Mouse (Mus musculus) embryonic facial prominence, embryonic 15.5 days (tissue): Measurements from ENCODE around the gene Rack1. TPM values are rescaled to one million over a fixed set of nuclear protein-coding genes. Genes with fewer than 3 reads are reported as not detected.
"Not testable (repeated sequence)": the region's sequence is repeated elsewhere in the genome, so short reads cannot be mapped to it uniquely, and the experiment has no call there.

Experiments used
- ATAC-seq: fragments of 200-750 bp; cut with Nextera tagmentation; 2 replicates; pipeline ENCODE4 v1.8.0; 2017; ENCODE audit warnings: low read depth, moderate TSS enrichment; ENCODE audit not compliant: insufficient number of reproducible peaks, low FRiP score, low TSS enrichment
- H3K27ac ChIP-seq: fragments of 300-500 bp; sonication (generic); replicated peaks from 2 replicates; pipeline ENCODE4 v1.5.1; 2015; ENCODE audit warnings: mild to moderate bottlenecking, inconsistent platforms
- H3K27me3 ChIP-seq: fragments of 300-500 bp; sonication (generic); 2 replicates; pipeline ENCODE4 v1.6.1; 2015; ENCODE audit warnings: inconsistent platforms
- H3K36me3 ChIP-seq: fragments of 300-500 bp; sonication (generic); 2 replicates; pipeline ENCODE4 v1.6.1; 2015; ENCODE audit warnings: mild to moderate bottlenecking, inconsistent platforms
- H3K4me1 ChIP-seq: fragments of 300-500 bp; sonication (generic); 2 replicates; pipeline ENCODE4 v1.6.1; 2015; ENCODE audit warnings: inconsistent platforms
- H3K4me2 ChIP-seq: fragments of 300-500 bp; sonication (generic); replicated peaks from 2 replicates; pipeline ENCODE4 v1.6.1; 2015; ENCODE audit warnings: mild to moderate bottlenecking, inconsistent platforms
- H3K4me3 ChIP-seq: fragments of 300-500 bp; sonication (generic); replicated peaks from 2 replicates; pipeline ENCODE4 v1.5.1; 2015; ENCODE audit warnings: mild to moderate bottlenecking, inconsistent platforms
- H3K9ac ChIP-seq: fragments of 300-500 bp; sonication (generic); 2 replicates; pipeline ENCODE4 v1.6.1; 2015; ENCODE audit warnings: inconsistent platforms
- H3K9me3 ChIP-seq: fragments of 300-500 bp; sonication (generic); replicated peaks from 2 replicates; pipeline ENCODE4 v1.6.1; 2016; ENCODE audit warnings: inconsistent platforms
- WGBS: fragments of 180-500 bp; shearing (Covaris S2); methylation state at CpG from one replicate; pipeline ENCODE4 v1.1.7; 2015; 5-methylcytosine and 5-hydroxymethylcytosine counted together
- polyA plus RNA-seq: library from polyadenylated mRNA; unstranded; fragments of >200 nt; fragmentation: Nextera tagmentation; extraction: Ambion mirVana; gene quantifications from 2 replicates; pipeline ENCODE4 v1.2.1, GENCODE M21; 2015

Gene Rack1
- polyA plus RNA-seq, 1 experiment from 2014 or later, result 718 TPM

DNA sequence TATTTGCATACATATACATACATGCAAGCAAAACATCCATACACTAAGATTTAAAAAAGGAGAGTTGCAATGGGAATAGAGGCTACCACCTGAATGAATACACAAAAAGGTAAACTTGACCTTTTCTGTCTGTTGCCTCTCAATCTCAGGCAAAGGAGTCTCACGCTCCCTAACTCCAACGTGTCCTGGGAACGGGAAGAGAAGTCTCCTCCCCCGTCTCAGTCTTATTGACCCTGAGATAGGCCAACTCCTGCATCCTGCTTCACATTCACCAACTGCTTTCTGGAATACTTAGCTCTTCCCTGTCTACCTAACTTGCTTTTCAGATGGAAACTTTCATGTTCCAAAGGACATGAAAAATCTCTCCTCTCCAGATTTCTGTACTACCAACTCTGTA lies 9.3 kb downstream of the Rack1 start:
- WGBS, result 68% methylated on average over 4 of the region's 4 CpGs
- no peak for ATAC-seq
- H3K9ac ChIP-seq, result no peak overlapping the region
- H3K9me3 ChIP-seq, result no peaks in the 10 kb centered on the region
- no peaks in the 10 kb centered on the region for H3K27me3 ChIP-seq
- no peak overlapping the region for H3K4me2 ChIP-seq
- 0 out of 2 replicates have a peak overlapping the region, but pooled peaks have one; percentile 14 for H3K27ac ChIP-seq
- H3K36me3 ChIP-seq, result peaks cover 93% of the 10 kb centered on the region
- no peak overlapping the region for H3K4me3 ChIP-seq
- peaks cover 7% of the 10 kb centered on the region; the same call in 1 of the 2 replicates for H3K4me1 ChIP-seq

GRCm38 (mm10) chr11:48810142-48810541 lies 10.0 kb downstream of the Rack1 start:
- ATAC-seq, result no peak
- H3K36me3 ChIP-seq, result peaks cover 92% of the 10 kb centered on the region
- no peak overlapping the region for H3K4me2 ChIP-seq
- no peaks in the 10 kb centered on the region for H3K27me3 ChIP-seq
- H3K9me3 ChIP-seq, result no peaks in the 10 kb centered on the region
- peaks cover 14% of the 10 kb centered on the region for H3K4me1 ChIP-seq
- H3K27ac ChIP-seq, result no peak overlapping the region
- 80% methylated on average over 2 of the region's 2 CpGs for WGBS
- no peak overlapping the region for H3K9ac ChIP-seq
- no peak overlapping the region for H3K4me3 ChIP-seq

- no peaks in the 10 kb centered on the region for H3K27me3 ChIP-seq
- H3K9ac ChIP-seq, result no peak overlapping the region
- no peak overlapping the region for H3K4me3 ChIP-seq
- H3K9me3 ChIP-seq, result no peaks in the 10 kb centered on the region
- H3K27ac ChIP-seq, result no peak overlapping the region
- peaks cover 26% of the 10 kb centered on the region for H3K4me1 ChIP-seq
- H3K36me3 ChIP-seq, result peaks cover 62% of the 10 kb centered on the region
- H3K4me2 ChIP-seq, result no peak overlapping the region
- no peak for ATAC-seq
Measured at GRCm38 (mm10) chr11:48813782-48814181, 13.7 kb downstream of the Rack1 start.

DNA sequence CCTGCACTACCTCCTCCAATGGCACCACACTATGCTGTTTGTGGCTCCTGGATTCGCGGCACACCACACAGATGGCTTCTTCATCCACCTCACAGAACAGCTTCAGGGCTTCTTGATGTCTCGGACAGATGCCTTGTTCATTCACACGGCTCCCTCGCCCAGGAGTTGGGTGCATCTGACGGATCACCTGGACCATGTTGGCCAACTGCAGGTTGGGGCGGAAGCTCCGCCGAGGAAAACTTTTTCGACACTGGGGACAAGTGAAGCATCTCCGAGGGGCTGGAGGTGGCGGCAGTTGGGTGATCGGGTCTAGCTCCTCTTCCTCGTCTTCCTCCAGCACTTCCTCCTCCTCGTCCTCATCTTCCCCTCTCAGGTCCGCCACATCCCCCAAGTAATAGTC lies 15.7 kb downstream of the Rack1 start:
- WGBS, result 71% methylated on average over 16 of the region's 16 CpGs
- H3K27me3 ChIP-seq, result no peaks in the 10 kb centered on the region
- ATAC-seq, result no peak
- H3K9ac ChIP-seq, result peak overlapping the region; percentile 71
- peak overlapping the region; percentile 77 for H3K4me2 ChIP-seq
- no peaks in the 10 kb centered on the region for H3K9me3 ChIP-seq
- H3K4me1 ChIP-seq, result peaks cover 23% of the 10 kb centered on the region
- H3K27ac ChIP-seq, result 0 out of 2 replicates have a peak overlapping the region, but pooled peaks have one; percentile 11
- H3K36me3 ChIP-seq, result peaks cover 41% of the 10 kb centered on the region
- peak overlapping the region; percentile 87 for H3K4me3 ChIP-seq

GRCm38 (mm10) chr11:48816281-48816781 lies 16.2 kb downstream of the Rack1 start:
- Histone ChIP-seq H3K9me3 (no peaks in the 10 kb centered on the region), H3K27ac (peak overlapping the region; percentile 99), H3K36me3 (peaks cover 37% of the 10 kb centered on the region), H3K4me2 (peak overlapping the region; percentile 77), H3K27me3 (no peaks in the 10 kb centered on the region), H3K9ac (peak overlapping the region; percentile 71), H3K4me1 (peaks cover 23% of the 10 kb centered on the region), H3K4me3 (peak overlapping the region; percentile 87)
- ATAC-seq, result peak; percentile 6; the same call in 1 of the 2 replicates
- 3% methylated on average over 21 of the region's 23 CpGs for WGBS

DNA sequence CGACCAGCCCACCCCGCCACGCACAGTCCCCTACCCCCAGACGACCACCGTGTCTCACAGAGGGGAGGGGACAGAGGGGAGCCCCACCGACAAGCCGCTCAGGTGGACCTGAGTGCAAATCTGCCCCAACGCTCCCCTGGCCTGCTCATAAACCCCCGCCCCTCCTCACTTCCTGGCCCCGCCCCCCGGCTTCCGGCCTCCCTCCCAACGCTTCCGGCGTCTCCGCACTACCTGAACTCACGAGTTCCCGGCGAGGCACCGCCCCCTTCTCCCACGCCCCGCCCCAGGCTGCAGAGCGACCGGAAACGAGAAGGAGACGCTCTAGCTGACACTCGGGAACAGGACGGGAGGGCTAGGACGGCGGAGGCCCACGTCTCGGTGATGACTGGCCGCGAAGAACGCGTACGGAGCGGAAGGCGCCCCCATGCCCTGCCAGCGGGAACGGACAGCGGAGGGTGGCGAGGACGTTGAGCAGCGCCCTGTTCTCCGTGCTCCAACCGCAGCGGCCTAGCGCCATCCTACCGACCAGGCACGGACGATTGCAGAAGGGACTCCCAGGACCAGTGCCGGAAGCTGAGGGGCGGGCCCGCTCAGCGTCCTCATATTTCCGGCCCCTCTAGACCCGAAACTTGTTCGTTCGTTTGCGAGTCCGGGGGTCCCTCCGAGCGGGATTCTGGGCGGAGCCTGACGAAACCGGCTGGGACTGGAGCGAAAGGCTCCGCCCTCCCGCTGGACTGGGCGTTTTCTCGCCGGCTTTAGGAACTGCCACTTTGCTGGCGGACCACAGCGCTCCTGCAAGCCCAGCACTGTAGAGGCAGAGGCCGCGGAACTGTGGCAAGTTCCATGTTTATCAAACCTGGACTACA lies 16.9 kb downstream of the Rack1 start, which contains the start of gene Trim41:
Gene Trim41, minus strand, starts transcription at position 554 of the 866 bp plus-strand sequence.
- WGBS, result under 1% methylated on average over 73 of the region's 77 CpGs
- Histone ChIP-seq H3K4me3 (peak within 1 kb of the TSS; percentile 87), H3K27ac (peak within 1 kb of the TSS; percentile 99), H3K27me3 (no peaks in the 10 kb centered on the region), H3K36me3 (peaks cover 30% of the 10 kb centered on the region), H3K4me1 (peaks cover 23% of the 10 kb centered on the region), H3K4me2 (peak within 1 kb of the TSS; percentile 77), H3K9ac (peak within 1 kb of the TSS; percentile 90), H3K9me3 (no peaks in the 10 kb centered on the region)
- ATAC-seq, result peak; percentile 97

DNA sequence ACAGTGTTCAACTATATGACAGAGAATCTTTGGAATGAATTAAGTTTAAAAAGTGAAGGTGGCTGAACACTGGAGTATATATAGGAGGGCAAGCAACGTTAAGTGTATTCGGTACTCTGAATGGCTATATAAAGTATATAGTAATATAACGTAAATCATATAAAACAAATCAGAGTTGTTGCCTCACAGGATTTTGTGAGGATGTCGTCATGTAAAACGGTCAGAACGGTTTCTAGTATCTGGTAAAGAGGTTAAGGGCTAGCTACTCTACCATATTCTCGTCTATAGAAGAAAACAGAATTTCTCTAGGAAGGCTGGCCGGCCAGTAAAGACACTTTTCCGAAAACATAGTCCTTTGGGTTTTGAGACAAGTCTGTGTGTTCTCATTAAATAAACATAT lies 17.7 kb downstream of the Rack1 start:
- Histone ChIP-seq H3K9ac (peak overlapping the region; percentile 58), H3K27me3 (no peaks in the 10 kb centered on the region), H3K4me1 (peaks cover 23% of the 10 kb centered on the region), H3K4me2 (peak overlapping the region; percentile 77), H3K36me3 (peaks cover 24% of the 10 kb centered on the region), H3K4me3 (peak overlapping the region; percentile 87), H3K9me3 (no peaks in the 10 kb centered on the region), H3K27ac (peak overlapping the region; percentile 99)
- no peak for ATAC-seq
- WGBS, result 5% methylated on average over 9 of the region's 9 CpGs

DNA sequence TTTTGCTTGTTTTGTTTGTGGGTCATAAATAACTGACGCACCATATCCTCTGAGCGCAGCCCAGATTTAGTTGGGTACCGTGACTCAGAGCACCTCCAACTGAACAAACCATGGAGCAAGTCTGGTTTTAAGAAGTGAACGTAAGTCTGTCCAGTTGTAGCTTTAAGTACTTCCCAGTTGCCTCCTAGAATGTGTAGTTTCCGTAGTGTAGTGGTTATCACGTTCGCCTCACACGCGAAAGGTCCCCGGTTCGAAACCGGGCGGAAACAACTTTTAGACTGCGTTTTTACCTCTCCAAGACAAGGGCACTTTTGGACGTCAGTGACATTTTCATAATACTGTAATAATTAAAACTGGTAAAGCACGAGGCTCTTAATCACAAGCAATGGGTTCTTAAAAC lies 18.2 kb downstream of the Rack1 start:
- WGBS, result under 1% methylated on average over 16 of the region's 16 CpGs
- Histone ChIP-seq H3K9ac (peak overlapping the region; percentile 58; the same call in 1 of the 2 replicates), H3K4me1 (peaks cover 23% of the 10 kb centered on the region), H3K27ac (peak overlapping the region; percentile 99), H3K36me3 (peaks cover 19% of the 10 kb centered on the region), H3K4me3 (peak overlapping the region; percentile 87), H3K27me3 (no peaks in the 10 kb centered on the region), H3K9me3 (no peaks in the 10 kb centered on the region), H3K4me2 (peak overlapping the region; percentile 77)
- ATAC-seq, result no peak

- Histone ChIP-seq H3K4me3 (no peak overlapping the region), H3K4me2 (no peak overlapping the region), H3K27me3 (peaks cover 11% of the 10 kb centered on the region), H3K27ac (0 out of 2 replicates have a peak overlapping the region, but pooled peaks have one; percentile 22), H3K9ac (no peak overlapping the region), H3K4me1 (peaks cover 27% of the 10 kb centered on the region), H3K36me3 (peaks cover 8% of the 10 kb centered on the region), H3K9me3 (no peaks in the 10 kb centered on the region)
- 75% methylated on average over 7 of the region's 7 CpGs for WGBS
- ATAC-seq, result no peak
Measured at GRCm38 (mm10) chr11:48819614-48820307, 19.6 kb downstream of the Rack1 start.

DNA sequence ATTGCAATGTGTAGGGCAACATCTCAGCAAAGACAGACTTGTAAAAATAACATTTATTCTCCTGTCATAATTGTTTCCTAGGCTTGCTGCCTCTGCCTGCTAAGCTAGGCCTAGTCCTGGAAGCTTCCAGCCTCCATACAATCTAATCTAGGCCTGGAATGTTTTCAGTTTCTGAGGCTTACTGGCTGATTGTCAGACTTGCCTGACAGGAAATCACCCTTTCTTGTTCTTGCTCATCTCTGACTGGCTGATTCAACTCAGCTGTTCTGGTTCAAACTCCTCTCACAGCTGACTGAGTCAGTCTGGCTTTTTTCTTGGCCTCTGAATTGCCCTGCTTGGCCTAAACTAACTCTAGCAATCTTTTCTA lies 20.2 kb downstream of the Rack1 start:
- no peak overlapping the region for H3K9ac ChIP-seq
- H3K4me3 ChIP-seq, result no peak overlapping the region
- H3K36me3 ChIP-seq, result peaks cover 6% of the 10 kb centered on the region; the same call in 1 of the 2 replicates
- H3K27ac ChIP-seq, result 0 out of 2 replicates have a peak overlapping the region, but pooled peaks have one; percentile 22
- peaks cover 22% of the 10 kb centered on the region for H3K4me1 ChIP-seq
- no peak for ATAC-seq
- peaks cover 14% of the 10 kb centered on the region for H3K27me3 ChIP-seq
- no peaks in the 10 kb centered on the region for H3K9me3 ChIP-seq
- no peak overlapping the region for H3K4me2 ChIP-seq

- WGBS, result 86% methylated on average over 14 of the region's 14 CpGs
- not testable (repeated sequence) for H3K9ac ChIP-seq, H3K36me3 ChIP-seq, ATAC-seq, H3K27ac ChIP-seq, H3K4me3 ChIP-seq, H3K4me2 ChIP-seq, H3K9me3 ChIP-seq
- Histone ChIP-seq H3K4me1 (peaks cover 12% of the 10 kb centered on the region), H3K27me3 (peaks cover 14% of the 10 kb centered on the region)
Measured at GRCm38 (mm10) chr11:48821299-48821698, 21.2 kb downstream of the Rack1 start.
